Mouse (Mus musculus) lung, postnatal 4 days (tissue): ENCODE results near the gene Trim34a.
"Not testable (repeated sequence)": the region's sequence is repeated elsewhere in the genome, so short reads cannot be mapped to it uniquely, and the experiment has no call there.

Experiments used
- DNase-seq, 2 experiments: peaks; one replicate each; pipeline ENCODE4 v3.0.0; 2021

The Trim34a gene

DNA sequence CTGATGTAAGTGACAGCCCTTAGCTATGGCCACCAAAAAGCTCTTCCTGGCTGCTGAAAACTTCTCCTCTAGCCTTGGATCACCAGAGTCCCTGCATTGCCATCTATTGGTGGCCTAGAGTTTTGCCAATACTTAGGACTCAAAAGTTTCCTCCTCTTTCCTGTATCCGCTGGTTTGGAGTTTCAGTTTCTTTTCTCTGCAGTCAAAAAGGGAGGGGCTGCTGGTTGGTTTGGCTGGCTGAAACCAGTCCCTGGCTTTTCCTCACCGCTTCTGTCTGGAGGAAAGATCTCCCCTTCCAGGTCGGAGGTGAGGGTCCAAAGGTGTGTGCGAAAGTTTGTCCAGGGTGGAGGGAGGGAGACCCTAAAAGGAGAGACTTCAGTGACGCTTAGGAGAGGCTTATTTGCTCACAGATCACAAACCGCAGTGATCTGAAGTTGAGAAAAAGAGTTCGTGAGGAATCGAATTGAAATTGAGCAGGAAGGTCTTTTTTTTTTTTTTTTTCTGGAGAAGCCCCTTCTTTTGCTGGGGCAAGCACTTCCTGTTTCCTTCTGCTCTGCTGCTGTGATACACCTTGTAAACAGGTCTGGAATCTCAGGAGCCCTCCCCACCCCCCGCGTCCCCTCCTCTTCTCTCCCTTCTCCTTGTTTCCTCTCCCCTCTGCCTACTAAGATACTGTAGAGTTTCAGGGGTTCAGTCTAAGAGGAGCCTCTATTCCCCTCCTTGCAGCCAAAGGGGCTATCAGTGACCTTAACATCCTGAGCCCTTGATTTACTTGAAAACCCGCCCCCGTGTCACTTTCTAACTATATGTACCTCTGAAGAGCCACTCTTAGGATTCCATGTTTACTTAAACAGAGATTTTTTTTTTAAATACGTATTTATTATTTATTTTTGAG, at the start of gene Trim34a:
Trim34a (plus strand) TSS at position 171 of the 895 bp plus-strand sequence.
- peak; percentile 34 to 71 for DNase-seq

DNA sequence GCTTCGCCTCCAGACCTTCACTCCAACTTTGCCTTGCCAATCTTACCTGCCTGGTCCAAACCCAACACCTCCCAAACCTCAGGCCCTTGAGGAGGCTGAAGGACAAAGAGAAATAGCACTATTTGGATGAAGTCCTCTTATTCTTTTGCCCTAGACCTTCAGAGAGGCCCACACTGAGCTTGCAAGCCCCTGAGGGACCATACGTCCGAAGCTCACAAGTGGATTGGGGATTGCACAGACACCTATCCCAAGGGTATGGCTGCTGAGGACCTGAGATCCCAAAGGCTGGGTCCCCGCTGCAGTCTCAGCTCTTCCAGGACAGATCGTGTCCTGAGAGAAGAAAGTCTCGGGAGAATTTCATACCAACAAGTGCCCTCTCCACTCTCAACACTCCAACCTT, 48.4 kb upstream of the Trim34a start, which contains the start of gene Olfr649:
Olfr649 (minus strand) TSS at position 101 of the 400 bp plus-strand sequence.
- no peak for DNase-seq

DNA sequence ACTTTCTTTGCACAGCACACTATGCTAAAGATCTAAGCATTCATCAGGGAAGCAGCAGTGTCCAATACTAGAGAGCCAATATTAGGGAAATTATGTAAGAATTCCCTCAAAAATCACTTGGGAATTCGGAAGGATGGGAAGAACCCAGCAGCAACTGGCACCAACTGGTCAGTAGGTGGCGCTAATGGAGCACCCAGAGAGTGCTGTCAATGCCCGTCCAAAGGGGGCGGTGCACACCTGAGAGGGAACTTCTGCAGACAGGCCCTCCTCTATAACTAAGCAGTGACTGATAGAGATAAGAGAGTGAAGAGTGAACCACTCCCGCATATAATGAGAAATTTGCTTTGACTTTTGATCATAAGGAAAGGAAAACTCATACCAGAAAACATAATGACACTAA, 44.4 kb upstream of the Trim34a start:
- DNase-seq, result peak; percentile 60 to 77

- peak; percentile 26 to 27 for DNase-seq
Measured at GRCm38 (mm10) chr7:104206197-104206596, 38.1 kb upstream of the Trim34a start.

DNA sequence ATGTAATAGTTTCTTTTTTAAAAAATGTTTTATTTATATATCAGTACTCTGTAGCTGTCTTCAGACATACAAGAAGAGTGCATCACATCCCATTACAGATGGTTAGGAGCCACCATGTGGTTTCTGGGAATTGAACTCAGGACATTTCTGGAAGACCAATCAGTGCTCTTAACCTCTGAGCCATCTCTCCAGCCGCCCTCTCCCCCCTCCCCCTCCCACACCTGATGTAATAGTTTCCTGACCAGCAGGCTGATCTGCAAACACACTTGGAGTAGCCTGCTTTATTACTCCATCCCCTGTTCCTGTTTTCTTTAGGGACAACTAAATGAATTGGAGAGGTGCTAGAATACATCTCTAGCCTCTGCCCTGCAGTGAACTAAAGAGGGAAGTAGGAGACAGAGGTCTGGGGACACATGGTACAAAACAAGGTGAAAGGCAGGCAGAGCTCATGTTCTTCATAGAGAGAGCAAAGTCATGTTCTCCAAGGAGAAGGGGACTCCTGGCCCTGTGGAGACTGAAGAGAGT, 28.2 kb upstream of the Trim34a start:
- no peak for DNase-seq

DNA sequence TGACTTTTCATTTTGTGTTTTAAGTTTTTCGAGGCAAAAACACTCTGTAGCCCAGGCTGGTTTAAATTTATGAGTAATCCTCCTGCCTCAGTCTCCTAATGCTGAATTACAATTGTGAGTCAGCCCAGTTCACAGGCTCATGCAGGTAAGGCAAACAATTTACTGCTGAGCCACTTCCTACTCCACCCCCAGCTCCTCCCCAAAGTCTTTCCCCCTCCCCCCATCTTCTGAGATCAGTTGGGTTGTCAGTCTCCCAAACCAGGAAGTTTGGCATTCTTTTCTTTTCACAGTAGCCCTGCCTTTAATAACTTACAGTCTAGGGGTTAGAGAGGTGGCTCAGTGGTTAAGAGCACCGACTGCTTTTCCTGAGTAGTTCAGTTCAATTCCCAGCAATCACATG, 26.4 kb upstream of the Trim34a start:
- DNase-seq, result no peak

DNA sequence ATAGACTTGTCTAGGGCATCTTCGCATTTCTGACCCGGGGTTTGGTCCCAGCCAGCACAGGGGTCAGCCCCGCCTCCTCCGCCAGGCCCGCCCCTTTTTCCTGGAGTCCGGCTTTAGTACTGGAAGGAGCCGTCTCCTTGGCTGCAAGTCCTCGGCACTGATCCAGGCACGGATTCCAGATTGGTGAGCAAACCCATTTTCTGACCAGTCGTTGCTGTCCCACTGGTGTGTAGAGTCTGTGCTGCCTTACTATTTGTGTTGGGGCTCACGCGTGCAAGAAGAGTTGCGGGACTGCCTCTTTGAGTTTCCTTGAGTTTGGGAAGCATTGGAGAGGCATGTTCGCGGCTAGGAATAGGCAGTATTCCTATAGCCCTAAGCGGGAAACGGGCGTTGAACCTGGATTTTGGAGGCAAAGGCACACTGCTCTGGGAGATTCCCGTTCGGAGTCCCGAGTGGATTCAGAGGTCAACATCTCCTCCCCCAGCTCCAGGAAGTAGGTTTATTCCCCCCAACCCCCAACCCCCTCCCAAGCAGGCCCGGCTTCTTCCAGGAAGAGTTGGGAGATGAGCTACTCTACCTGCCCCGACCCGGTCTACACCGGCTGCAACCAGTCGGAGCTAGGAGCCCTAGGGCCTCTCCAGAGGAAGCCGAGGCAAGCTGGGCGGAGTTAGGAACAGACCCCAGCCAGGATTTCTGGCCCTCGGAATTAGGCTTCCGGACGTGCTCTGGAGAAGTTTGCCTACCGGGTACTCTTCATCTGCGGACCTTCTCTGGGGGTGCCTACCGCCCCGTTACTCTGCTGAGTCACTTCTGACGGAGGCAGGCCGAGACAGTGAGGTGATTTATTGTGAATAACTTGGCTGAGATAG, 25.3 kb upstream of the Trim34a start, which contains the start of gene Trim6:
Trim6 (plus strand) TSS at position 93 of the 869 bp plus-strand sequence.
- DNase-seq, result peak; percentile 81 to 86

GRCm38 (mm10) chr7:104231203-104231602, 13.1 kb upstream of the Trim34a start:
- peak in 1 of 2 experiments; percentile 52 for DNase-seq

DNA sequence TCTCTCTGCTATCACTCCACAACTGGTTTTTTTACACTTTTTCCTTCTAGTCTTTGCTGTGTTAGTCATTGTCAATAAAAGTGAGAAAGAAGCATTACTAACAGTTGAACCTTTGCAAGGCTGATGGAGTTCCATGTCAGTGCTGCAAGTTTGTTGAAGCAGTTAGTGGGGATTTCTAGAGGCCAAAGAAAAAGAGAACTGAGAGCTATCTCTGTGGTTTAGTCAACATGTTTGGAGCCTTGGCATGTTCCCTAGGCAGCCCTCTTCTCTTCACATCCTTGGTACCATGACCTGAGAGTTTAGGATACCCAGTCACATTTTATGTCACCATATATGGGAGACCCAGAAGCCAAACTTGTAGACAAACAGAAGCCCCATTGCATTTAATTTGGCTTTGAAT, 3.4 kb upstream of the Trim34a start:
- DNase-seq, result no peak

DNA sequence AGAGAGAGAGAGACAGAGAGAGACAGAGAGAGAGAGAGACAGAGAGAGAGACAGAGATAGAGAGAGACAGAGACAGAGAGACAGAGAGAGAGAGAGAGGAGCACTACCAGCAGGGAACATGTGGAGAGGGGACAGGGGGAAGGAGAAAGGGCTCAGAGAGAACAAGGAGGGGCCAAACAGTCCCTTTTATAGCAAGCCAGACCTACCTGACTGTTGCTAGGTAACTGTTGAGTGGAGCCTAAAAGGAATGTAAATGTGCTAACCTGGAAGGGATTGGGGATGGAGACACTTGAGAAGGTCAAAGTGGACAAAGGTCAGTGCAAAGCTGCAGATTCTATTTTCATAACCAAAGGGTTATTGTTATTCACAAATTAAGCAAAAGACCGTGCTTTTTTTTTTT, 641 bp upstream of the Trim34a start:
- no peak for DNase-seq

DNA sequence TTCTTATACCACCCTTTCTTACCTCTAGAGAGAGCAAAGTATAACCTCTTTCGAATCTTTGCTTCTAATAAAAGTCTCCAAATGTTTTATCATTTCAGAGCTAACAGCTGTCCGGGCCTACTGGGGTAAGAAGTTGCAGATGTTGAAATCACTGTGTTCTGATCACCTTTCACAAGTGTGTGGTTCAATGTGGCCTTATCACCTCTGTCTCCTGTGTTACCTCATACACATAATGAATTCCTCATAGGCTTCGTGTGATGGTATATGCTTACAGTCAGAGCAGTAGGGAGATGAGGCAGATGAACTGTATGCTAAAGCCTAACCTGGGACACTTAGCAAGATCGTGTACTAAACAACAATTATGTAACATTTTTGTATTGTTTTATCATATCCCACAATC, 16.1 kb downstream of the Trim34a start:
- DNase-seq, result not testable (repeated sequence)

DNA sequence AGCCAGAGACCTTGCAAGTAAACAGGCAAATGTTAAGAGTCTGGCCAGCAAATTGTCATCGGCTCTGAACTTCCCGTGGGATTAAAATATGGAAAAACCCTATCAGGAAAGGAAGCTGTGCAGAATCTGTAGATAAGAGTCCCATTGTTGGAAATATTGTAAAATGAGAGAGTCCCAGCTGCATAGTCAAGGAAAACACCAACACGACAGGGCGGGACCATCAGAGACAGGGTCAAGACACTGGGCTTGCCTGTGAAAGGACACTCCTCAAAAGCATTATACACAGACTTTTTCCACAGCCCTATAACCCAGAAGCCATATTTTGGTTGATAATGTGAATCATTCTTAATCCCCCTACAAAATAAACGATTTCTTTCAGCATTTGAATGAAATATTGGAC, 21.1 kb downstream of the Trim34a start:
- DNase-seq, result not testable (repeated sequence)

- not testable (repeated sequence) for DNase-seq
Measured at GRCm38 (mm10) chr7:104279361-104279760, 35.1 kb downstream of the Trim34a start.

DNA sequence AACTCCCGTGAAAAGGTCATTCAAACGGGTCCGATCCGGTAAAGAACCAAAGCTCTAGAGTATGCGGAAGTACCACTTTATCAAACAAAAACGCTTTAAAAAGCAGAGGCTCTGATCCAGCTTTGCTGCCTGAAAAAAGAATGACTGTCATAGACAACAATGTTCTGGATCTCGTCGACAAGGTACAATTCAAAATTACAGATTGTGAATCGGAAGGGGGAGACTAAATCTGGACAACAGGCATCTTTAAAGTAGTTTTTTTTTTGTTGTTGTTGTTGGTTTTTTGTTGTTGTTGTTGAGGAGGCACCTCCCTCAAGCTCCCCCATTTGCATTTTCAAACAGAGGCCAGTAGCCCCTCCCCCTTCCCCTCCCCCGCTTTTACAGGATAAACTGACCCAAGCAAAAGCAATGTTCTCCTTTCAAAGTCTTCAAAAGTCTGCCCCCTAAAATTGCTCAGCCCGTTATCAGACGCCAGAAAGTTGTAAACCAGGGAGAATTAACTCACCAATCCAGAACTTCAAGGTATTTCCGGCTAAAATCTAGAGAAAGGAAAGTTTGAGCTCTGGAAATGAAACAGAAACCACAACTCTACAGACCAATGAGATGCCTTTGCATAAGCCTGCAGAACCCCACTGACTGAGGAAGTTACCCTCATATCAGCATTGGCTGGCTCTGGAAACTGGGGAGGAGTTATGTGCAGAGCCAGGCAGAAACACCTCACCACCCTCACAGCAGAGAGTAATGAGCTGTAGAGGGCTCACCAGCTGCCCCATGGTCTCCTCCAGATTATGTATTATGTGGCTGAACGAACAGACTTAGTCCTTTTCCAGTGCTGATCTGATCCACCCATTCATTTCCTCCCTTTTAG, 43.6 kb downstream of the Trim34a start, which contains the start of gene Trim5:
Trim5 (minus strand) TSS at position 519 of the 868 bp plus-strand sequence.
- peak in 1 of 2 experiments; percentile 11 for DNase-seq

GRCm38 (mm10) chr7:104290641-104291040, 46.4 kb downstream of the Trim34a start:
- DNase-seq, result no peak

GRCm38 (mm10) chr7:104291638-104292400, 47.6 kb downstream of the Trim34a start:
- DNase-seq, result no peak
